Mouse (Mus musculus): ENCODE results near the gene Dus3l. TPM values are rescaled to one million over a fixed set of nuclear protein-coding genes. Genes with fewer than 3 reads are reported as not detected.

Dus3l gene
- polyA plus RNA-seq, 1 experiment = 157 TPM

DNA sequence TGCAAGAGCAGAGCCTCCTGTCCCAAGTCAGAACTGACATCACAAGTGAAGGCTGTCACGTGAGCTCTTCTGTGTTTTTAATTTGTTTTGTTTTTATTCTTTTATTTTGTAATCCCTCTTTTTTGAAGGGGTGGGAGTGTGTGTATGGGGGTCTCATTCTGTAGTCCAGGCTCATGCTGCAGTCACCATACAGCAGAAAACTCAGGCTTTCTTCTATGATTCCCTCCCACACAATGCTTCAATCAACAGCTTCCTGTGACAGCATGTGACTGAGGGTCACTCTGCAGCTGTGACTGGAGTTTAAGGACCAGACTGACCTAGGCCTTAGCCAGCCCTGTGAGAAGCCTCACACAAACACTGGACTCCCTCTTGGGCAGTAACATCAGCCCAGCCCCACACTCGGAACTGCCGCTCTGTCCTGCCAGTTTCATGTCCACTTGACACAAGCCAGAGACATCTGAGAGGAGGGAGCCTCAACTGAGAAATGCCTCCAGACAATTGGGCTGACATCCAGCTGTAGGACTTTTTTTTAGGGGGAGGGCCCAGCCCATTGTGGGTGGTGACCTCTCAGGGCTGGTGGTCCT, 14.3 kb downstream of the Dus3l start:
- H3K27ac ChIP-seq (ENCODE audit: control insufficient read depth, insufficient read depth, low read length) = no peak overlapping the region
- H3K27me3 ChIP-seq (ENCODE audit: control insufficient read depth, insufficient read depth, low read length) = no peaks in the 10 kb centered on the region
- no peak overlapping the region for H3K4me3 ChIP-seq (ENCODE audit: control insufficient read depth, insufficient read depth, low read length)
- no peak for TF ChIP-seq POLR2A (IDR thresholded peaks at IDR 0.05; ENCODE audit: control insufficient read depth, extremely low read depth, insufficient read depth, low read length, poor library complexity)
- TF ChIP-seq CTCF (IDR thresholded peaks at IDR 0.05; ENCODE audit: borderline replicate concordance, control insufficient read depth, extremely low read depth, insufficient read depth, low read length, poor library complexity) = no peak
- H3K36me3 ChIP-seq (ENCODE audit: control insufficient read depth, insufficient read depth, low read length) = 0 out of 2 replicates have a peak, but pooled peaks cover 2% of the 10 kb centered on the region
- no peaks in the 10 kb centered on the region for H3K4me1 ChIP-seq (replicated peaks; ENCODE audit: control insufficient read depth, insufficient read depth, low read length)
- WGBS = 93% methylated on average over 3 of the region's 3 CpGs
- DNase-seq = no peak

DNA sequence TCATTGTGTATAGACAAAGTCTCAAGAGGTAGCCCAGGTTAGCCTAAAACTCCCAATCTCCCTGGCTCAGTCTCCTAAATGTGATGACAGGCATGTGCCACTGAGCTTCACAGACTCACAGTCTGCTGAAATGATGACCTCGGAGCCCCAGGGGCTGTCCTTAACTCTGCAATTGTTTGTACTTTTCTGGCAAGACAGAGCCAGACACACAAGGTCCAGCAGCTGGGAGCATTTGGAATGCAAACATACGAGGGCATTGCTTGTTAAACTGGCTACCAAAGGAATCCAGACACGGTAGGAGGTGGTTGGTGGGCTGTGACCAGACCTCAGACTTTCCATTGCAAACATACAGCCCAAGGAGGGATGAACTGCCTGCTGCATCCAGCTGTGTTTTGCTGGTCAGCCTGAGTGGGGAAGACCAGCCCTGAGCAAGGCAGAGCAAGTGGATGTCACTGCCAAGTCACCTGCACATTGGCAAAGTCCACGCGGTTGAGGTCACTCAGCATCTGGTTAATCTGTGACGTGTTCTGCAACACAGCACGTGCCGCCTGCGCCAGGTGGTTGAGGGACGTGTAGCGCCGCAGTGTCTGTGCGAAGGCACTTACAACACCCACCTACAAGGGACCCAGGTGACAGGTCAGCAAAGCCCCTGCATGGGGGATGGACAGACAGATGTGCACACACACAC, 15.9 kb downstream of the Dus3l start:
- TF ChIP-seq CTCF (IDR thresholded peaks at IDR 0.05; ENCODE audit: borderline replicate concordance, control insufficient read depth, extremely low read depth, insufficient read depth, low read length, poor library complexity) = no peak
- no peak for TF ChIP-seq POLR2A (IDR thresholded peaks at IDR 0.05; ENCODE audit: control insufficient read depth, extremely low read depth, insufficient read depth, low read length, poor library complexity)
- Histone ChIP-seq H3K27me3 (ENCODE audit: control insufficient read depth, insufficient read depth, low read length) (no peaks in the 10 kb centered on the region), H3K4me1 (replicated peaks; ENCODE audit: control insufficient read depth, insufficient read depth, low read length) (no peaks in the 10 kb centered on the region), H3K4me3 (ENCODE audit: control insufficient read depth, insufficient read depth, low read length) (no peak overlapping the region), H3K36me3 (ENCODE audit: control insufficient read depth, insufficient read depth, low read length) (0 out of 2 replicates have a peak, but pooled peaks cover 4% of the 10 kb centered on the region), H3K27ac (ENCODE audit: control insufficient read depth, insufficient read depth, low read length) (no peak overlapping the region)
- DNase-seq = no peak
- WGBS = 97% methylated on average over 13 of the region's 13 CpGs

DNA sequence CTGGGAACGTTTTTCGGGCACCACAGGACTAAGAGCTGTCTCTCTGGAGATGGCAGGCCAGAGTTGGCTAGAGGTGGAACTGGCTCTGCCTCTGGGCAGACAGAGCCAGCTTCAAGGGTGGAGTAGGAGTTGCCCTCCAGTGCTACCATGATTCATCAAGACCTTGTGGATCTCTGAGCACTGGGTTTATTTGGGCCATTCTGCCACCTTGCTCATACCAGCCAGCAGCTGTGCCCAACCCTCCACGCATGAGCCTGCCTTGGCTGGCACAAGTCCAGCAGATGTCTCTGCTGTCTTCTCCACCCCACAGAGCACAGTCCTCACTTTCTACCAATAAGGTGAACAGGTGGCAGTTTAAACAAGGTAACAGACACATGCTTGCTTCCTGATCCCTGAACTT, 24.3 kb downstream of the Dus3l start:
- 83% methylated on average over 3 of the region's 3 CpGs for WGBS
- no peak overlapping the region for H3K4me3 ChIP-seq (ENCODE audit: control insufficient read depth, insufficient read depth, low read length)
- DNase-seq = no peak
- H3K4me1 ChIP-seq (replicated peaks; ENCODE audit: control insufficient read depth, insufficient read depth, low read length) = no peaks in the 10 kb centered on the region
- H3K36me3 ChIP-seq (ENCODE audit: control insufficient read depth, insufficient read depth, low read length) = 0 out of 2 replicates have a peak, but pooled peaks cover 2% of the 10 kb centered on the region
- H3K27me3 ChIP-seq (ENCODE audit: control insufficient read depth, insufficient read depth, low read length) = no peaks in the 10 kb centered on the region
- H3K27ac ChIP-seq (ENCODE audit: control insufficient read depth, insufficient read depth, low read length) = no peak overlapping the region
- TF ChIP-seq CTCF (IDR thresholded peaks at IDR 0.05; ENCODE audit: borderline replicate concordance, control insufficient read depth, extremely low read depth, insufficient read depth, low read length, poor library complexity) = no peak
- no peak for TF ChIP-seq POLR2A (IDR thresholded peaks at IDR 0.05; ENCODE audit: control insufficient read depth, extremely low read depth, insufficient read depth, low read length, poor library complexity)

DNA sequence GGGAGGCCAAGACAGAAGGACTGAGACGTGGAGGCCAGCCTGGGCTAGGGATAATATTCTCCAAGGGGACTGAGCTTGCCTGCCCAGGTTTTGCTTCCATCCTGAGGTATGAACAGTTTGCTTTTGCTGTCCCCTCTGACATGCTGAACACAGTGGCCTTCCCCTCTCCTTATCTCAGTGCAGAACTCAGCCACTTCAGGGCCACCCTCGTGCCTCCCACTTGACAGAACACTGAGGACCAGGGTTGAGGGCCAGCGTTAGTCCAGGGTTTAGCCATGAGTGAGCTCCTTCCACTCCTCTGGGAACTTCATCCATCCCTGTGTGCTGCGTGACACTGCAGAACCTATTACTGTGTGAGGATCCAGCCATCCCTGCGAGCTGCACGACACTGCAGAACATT, 24.7 kb downstream of the Dus3l start:
- no peak for DNase-seq
- TF ChIP-seq CTCF (IDR thresholded peaks at IDR 0.05; ENCODE audit: borderline replicate concordance, control insufficient read depth, extremely low read depth, insufficient read depth, low read length, poor library complexity) (no peak), POLR2A (IDR thresholded peaks at IDR 0.05; ENCODE audit: control insufficient read depth, extremely low read depth, insufficient read depth, low read length, poor library complexity) (no peak)
- H3K36me3 ChIP-seq (ENCODE audit: control insufficient read depth, insufficient read depth, low read length) = no peaks in the 10 kb centered on the region
- 97% methylated on average over 6 of the region's 6 CpGs for WGBS
- H3K4me3 ChIP-seq (ENCODE audit: control insufficient read depth, insufficient read depth, low read length) = no peak overlapping the region
- no peaks in the 10 kb centered on the region for H3K4me1 ChIP-seq (replicated peaks; ENCODE audit: control insufficient read depth, insufficient read depth, low read length)
- H3K27ac ChIP-seq (ENCODE audit: control insufficient read depth, insufficient read depth, low read length) = no peak overlapping the region
- H3K27me3 ChIP-seq (ENCODE audit: control insufficient read depth, insufficient read depth, low read length) = no peaks in the 10 kb centered on the region

DNA sequence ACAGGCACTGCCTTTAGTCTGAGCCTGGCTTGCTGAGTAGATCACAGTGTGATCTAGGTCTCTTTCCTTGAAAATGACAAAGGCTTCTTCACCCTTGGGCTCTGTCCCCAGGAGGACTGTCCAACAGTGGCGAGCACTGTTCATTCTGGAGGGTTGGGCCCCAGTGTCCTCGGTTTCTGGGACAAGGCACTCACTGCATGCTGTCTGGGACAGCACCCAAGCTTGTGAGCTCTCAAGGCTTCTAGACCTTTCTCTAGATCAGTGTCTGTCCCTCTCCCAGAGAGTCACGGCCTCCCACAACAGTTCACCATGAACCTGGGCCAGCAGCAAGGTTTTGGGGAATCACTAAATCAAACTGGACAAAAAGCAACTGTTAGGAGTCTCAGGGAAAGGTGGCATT, 28.0 kb downstream of the Dus3l start:
- 96% methylated on average over 3 of the region's 3 CpGs for WGBS
- no peak for DNase-seq
- no peaks in the 10 kb centered on the region for H3K27me3 ChIP-seq (ENCODE audit: control insufficient read depth, insufficient read depth, low read length)

DNA sequence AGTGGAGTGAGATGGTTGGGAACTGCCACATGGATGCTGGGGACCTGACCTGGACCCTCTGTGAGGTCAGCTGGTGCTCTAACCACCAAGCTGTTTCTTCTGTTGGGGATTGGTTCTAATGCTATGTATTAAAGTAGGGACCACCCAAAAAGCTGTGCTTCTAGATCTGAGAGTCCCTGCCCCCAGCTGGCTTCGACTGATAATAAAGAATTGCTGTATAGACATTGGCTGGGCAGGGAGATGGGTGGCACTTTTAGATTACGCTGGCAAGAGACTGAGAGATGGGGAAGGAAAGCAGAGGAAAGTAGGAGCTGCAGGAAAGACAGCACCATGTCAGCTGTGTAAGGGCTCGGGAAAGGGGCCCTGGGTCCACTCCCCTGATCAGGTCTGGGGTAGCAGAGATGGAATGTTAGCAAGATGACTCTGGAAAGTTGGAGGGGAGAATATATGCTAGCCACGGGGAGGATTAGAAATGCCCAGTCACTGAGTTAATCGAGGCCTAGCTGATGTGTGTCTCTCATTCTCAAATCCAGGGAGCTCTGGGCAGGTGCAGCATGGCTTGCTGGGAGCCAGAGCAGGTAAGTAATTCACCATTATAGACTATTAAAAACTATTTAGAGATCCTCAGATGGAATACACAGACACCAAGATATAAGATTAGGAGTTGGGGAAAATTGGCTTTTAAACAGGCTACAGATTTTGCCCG, 29.2 kb downstream of the Dus3l start:
- H3K27me3 ChIP-seq (ENCODE audit: control insufficient read depth, insufficient read depth, low read length) = no peaks in the 10 kb centered on the region
- H3K36me3 ChIP-seq (ENCODE audit: control insufficient read depth, insufficient read depth, low read length) = no peaks in the 10 kb centered on the region
- WGBS = 93% methylated on average over 6 of the region's 6 CpGs
- no peak overlapping the region for H3K4me3 ChIP-seq (ENCODE audit: control insufficient read depth, insufficient read depth, low read length)
- no peak for DNase-seq
- TF ChIP-seq POLR2A (IDR thresholded peaks at IDR 0.05; ENCODE audit: control insufficient read depth, extremely low read depth, insufficient read depth, low read length, poor library complexity) (no peak), CTCF (IDR thresholded peaks at IDR 0.05; ENCODE audit: borderline replicate concordance, control insufficient read depth, extremely low read depth, insufficient read depth, low read length, poor library complexity) (no peak)
- no peaks in the 10 kb centered on the region for H3K4me1 ChIP-seq (replicated peaks; ENCODE audit: control insufficient read depth, insufficient read depth, low read length)
- H3K27ac ChIP-seq (ENCODE audit: control insufficient read depth, insufficient read depth, low read length) = no peak overlapping the region

More for the DNA sequence above, 28.0 kb downstream of the Dus3l start:
- Histone ChIP-seq H3K4me3 (ENCODE audit: control insufficient read depth, insufficient read depth, low read length) (no peak overlapping the region), H3K4me1 (replicated peaks; ENCODE audit: control insufficient read depth, insufficient read depth, low read length) (no peaks in the 10 kb centered on the region), H3K36me3 (ENCODE audit: control insufficient read depth, insufficient read depth, low read length) (no peaks in the 10 kb centered on the region), H3K27ac (ENCODE audit: control insufficient read depth, insufficient read depth, low read length) (no peak overlapping the region)
- TF ChIP-seq POLR2A (IDR thresholded peaks at IDR 0.05; ENCODE audit: control insufficient read depth, extremely low read depth, insufficient read depth, low read length, poor library complexity) (no peak), CTCF (IDR thresholded peaks at IDR 0.05; ENCODE audit: borderline replicate concordance, control insufficient read depth, extremely low read depth, insufficient read depth, low read length, poor library complexity) (no peak)
